Mouse (Mus musculus): ENCODE measurements around the gene Bet1l.
A peak's percentile ranks its signal among the peaks of the same experiment; 100 is the strongest.
"Not testable (repeated sequence)": the region's sequence is repeated elsewhere in the genome, so short reads cannot be mapped to it uniquely, and the experiment has no call there.

Gene Bet1l

DNA sequence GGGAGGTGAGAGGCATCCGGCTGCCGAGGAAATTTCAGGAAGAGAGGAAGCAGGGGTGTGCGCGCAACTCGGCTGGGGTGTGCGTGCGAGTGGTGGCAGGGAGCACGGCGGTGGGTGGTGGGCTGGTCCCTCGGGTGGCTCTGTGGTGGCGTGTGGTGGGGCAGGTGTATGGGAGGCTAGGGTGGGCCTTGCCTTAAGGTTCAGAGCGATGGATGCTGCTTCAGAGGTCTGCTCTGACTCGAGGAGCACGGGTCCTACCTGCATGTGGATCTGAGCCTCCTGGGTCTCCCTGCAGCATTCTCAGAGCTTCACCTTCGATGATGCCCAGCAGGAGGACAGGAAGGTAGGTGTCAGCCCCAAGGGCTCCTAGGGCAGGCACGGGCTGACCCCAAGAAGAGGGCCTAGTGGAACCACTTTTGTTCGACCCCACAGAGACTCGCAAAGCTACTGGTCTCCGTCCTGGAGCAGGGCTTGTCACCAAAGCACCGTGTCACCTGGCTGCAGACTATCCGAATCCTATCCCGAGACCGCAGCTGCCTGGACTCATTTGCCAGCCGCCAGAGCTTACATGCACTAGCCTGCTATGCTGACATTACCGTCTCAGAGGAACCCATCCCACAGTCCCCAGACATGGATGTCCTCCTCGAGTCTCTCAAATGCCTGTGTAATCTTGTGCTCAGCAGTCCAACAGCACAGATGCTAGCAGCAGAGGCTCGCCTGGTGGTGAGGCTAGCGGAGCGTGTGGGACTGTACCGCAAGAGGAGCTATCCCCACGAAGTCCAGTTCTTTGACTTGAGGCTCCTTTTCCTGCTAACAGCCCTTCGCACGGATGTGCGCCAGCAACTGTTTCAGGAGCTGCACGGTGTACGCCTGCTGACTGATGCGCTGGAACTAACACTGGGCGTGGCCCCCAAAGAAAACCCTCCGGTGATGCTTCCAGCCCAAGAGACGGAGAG is at the start of gene Bet1l:
Bet1l (minus strand) TSS at position 28 of the 956 bp plus-strand sequence.
- DNase-seq, result peak; percentile 16 to 35

DNA sequence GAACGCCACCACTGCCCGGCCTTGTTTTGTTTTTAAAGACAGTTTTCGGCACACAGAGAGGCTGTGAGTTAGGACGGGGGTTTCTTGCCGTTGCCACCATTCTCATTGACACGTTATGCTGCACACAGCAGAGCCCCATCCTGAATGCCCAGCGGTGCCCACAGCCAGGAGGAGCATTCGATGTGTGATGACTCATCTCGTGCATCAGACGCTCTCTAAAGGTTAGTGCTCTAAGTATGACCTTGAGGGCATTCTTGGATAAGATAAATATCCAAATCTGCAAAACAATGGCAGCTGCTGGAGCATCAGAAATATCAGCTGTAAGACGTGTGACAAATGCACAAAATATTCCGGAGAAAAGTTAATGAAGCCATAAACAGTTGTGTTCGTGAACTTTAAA is 49.8 kb upstream of the Bet1l start:
- DNase-seq, result no peak

DNA sequence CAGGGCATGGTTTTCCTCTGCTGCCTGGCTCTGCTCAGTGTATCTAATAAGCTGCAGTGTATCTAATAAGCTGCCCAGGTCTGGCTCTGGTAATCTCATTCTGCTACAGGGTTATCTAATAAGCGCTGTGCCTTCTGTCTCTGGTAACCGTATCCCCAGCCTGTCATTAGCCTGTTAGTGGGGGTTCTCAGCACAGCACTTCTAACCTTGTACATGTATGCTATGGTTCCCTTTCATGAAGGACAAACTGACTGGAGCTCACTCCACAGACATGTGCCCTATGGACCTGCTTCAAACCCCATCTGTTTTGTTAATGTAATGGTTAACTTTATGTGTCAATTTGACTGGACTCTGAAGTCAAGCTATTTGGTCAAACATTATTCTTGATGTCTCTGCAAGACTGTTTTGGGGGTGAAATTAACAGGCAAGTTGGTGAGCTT is 48.3 kb upstream of the Bet1l start:
- DNase-seq, result no peak

DNA sequence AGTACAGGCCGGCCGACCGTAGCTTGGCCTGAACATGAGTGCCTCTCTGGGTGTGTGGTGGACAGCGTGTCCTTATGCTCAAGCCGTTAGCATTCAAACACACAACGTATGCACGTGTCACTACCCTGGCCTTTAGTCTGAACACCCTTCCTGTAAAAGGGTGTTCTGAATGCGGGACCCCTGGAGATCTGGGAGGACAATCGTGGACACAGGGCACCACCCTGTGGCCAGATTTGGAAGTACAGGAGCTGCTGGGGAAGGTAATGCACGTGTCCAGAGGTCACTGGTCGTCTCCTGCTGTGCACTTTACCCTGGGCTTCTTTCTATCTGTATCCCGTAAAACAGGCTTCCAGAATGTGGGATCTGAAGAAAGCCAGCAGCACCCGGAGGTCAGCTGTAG is 45.8 kb upstream of the Bet1l start:
- peak; percentile 44 to 46 for DNase-seq

DNA sequence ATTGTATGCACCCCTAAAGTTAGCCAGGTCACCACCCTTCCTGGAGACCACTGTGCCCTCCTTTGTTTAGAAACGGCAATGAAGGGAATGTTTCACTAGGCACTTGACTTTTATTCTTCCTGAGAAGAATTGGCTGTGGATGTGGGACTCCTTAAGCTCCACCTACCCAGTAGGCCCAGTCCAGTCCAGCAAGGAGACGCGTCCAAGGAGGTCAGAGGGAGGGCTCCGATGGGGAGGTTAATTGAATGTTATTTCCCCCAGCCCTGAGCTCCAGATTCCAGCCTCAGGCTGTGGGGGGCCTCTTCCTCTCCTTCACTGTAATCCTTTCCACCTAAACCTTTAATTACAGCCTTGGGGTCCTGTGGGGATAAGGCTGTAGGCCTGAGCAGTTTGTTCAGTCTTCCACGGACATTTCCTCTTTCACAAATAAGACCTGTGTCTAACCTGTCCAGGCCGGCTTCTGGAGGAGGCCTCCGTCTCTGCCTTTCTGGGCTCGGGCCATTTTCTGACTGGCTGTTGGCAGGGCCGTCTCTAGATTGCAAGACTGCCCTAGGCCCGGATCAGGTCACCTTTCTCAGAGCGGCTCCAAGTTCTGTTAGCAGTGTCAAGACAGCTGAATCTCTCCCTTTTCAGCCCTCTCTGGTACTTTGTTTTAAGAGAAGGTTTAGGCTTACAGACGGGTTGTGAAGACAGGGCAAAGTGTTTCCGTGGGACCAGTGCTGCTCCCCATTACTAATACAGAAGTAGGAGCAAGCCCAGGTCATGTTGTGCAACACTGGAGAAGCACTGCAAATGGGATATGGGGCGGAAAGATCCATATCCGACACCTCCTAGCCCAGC is 44.9 kb upstream of the Bet1l start:
- DNase-seq, result no peak

DNA sequence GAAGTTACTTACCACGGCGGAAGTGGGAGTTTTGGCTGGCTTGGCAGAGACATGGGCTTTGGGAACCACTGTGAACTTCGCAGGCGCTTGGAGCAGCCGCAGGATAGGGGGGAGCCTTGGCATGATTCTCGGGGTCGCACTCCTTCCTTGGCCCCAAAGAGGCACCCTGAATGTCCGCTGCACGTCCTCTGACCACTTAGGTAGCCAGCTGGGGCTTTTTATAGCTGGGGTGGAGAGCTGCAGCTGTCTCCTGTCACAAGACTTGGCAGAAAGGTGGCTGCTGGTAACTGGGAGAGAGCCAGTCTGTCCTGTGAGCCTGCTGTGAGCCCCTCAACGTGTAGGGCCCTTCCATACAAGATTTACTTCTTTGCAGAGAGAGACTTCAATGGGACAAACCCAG is 42.8 kb upstream of the Bet1l start, which contains the start of gene Cox8b:
Cox8b (minus strand) TSS at position 227 of the 400 bp plus-strand sequence.
- DNase-seq, result no peak

DNA sequence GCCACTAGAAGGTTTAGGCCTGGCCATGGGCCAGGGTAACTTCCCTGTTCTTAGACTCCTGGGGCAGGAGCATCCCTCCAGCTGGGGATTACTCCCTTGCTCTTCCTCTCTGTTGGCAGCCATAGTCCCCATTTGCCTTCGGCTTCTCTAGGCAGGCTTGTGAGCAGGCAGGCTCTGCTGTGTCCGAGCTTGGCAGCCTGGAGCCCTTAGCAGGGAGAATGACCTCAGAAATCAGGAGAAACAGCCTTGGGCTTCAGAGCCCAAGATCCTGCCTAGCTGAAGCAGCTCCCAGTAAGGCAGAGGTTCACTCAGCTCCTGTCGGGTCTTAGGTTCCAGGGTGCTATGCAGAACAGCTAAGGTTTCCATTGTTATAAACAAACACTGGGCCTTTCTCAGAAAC is 41.7 kb upstream of the Bet1l start:
- no peak for DNase-seq

DNA sequence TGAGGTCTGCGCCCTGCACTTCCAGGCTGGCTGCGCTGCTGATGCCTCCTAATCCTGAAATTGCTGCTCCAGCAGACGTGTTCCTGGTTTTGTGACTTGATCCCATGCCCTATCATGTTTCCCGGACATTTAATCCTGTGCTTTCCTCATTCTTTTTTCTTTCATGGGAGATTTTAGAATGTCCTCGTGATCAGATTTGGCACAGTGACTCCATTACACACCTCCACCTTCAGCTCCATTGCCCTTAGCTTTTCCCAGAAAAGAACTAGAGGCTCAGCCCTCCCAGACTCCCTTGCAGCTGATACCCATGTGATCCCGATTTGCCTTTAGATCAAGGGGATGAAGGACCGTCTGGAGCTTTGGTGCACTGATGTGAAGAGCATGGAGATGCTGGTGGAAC is 40.5 kb upstream of the Bet1l start:
- DNase-seq, result no peak

DNA sequence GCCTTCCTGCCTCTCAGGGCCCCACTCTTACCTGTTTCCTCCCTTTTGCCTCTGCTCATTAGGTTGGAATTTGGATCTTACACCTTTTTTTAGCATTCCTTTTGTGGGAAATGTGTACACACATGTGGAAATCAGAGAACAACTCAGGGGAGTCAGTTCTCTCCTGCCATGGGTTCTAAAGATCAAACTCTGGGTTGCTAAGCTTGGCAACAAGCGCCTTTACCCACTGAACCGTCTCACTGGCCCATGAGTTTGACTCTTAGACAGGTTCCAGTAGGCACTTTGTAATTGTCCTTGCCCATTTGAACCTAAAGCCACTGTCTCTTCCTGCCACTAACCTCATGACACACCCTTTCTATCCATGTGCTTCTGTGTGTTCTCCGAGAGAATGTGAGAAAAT is 37.2 kb upstream of the Bet1l start:
- no peak for DNase-seq

DNA sequence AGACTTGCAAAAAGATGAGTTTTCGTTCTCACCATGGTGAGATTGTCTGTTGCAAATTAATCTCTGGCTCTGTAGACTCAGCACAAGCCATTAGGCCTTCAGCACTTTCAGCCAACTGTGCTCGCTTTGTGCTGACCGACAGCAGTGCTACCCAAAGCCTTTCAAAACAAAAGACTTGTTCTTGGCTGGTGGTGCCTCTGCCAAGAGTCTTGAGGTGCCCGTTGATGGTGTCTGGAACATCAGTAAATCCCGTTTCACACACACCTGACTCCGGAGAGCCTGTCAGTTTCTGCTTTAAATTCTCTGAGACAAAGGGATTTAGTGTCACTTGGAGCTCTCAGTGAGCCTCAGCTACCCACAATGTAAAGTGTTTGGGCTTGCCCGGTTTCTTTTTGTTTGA is 36.7 kb upstream of the Bet1l start:
- DNase-seq, result no peak

DNA sequence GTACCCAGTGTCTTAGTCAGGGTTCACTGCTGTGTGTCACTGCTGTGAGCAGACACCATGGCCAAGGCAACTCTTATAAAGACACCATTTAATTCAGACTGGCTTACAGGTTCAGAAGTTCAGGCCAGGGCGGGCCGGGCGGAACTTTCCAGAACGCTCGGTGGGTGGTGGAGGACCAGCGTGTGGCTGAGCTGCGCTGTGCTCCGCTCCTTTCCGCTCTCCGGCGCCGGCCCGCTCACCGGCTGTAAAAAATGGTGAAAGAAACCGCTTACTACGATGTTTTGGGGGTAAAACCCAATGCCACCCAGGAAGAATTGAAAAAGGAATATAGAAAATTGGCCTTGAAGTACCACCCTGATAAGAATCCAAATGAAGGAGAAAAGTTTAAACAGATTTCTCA is 33.3 kb upstream of the Bet1l start:
- not testable (repeated sequence) for DNase-seq

DNA sequence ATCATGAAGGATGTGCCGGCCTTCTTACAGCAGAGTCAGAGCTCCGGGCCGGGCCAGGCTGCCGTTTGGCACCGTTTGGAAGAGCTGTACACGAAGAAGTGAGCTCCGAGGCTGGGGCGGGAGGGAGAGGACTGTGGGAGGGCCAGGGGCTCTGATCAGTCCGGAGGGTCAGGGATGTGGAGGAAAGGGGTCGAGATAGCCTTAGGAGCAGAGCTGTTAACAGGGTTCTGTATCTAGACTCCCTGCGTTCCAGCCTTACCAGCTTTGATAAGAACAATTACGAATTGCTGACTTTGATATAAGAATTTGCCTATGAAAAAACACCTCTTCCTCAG is 25.1 kb upstream of the Bet1l start:
- DNase-seq, result no peak

DNA sequence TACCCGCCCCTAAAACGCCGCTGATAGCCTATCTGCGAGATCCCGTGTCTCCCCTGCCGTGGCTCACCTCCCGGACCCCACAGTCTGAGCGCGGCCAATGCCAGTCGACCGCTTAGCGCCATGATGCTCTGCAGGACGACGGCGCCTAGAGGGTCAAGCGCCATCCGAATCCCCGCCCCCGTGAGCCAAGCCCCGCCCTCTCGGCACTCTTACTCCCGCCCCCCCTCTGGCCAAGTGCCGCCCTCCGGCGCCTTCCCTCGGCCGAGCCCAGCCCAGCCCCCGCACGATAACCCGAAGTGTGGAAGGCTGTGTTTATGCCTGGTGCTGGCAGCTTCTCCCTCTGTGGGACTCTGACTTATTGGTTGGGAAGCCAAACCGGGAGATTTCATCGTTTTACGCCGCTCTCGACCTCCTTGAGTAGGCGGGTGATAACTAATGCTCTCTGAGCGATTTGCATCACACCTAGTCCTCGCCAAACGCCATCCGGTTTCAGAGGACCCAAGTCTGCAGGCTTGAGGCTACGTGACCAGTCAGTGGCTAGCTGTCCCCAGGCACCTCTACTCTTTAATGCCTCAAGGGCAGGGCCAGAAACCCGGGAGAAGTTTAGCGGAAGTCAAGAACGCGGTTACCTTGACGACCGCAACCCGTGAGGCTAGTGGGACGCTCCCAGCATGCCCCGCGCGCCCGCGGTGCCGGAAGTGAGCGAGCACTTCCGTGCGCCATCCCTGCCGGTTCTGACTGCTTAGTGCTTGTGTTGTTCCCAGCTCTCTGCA is 24.5 kb upstream of the Bet1l start, which contains the start of the genes Psmd13 and Sirt3:
Psmd13 (plus strand) TSS at position 273 of the 773 bp plus-strand sequence.
Sirt3 (minus strand) TSS at position 614 of the 773 bp plus-strand sequence.
- DNase-seq, result peak; percentile 85 to 89

DNA sequence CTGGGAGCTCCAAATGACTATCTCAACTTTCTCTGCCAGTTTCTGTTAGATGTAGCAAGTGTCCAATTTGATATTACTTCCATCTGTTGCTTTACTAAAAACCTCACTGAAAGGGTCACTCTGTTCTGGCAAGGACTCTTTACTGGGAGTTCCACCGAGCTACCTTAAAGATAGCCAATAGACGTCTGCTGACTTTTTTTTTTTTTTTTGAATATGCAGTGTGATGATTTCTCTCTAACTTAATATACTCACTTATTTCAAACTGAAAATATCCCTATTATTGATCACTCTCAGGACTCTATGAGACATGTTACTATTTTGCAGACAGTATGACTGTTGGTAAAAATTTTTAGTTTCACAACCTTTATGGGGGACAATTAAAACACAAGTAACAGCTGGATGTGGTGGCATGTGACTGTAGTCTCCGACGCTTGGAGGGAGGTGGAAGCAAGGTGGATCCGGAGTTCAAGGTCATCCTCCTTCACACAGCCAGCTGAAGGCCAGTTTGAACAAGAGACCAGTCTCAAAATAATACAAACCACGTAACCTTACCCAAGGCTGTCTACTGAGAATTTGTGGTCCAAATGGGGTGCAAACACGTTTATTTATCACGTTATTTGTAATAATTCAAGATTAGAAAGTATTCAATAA is 23.6 kb upstream of the Bet1l start:
- no peak for DNase-seq

DNA sequence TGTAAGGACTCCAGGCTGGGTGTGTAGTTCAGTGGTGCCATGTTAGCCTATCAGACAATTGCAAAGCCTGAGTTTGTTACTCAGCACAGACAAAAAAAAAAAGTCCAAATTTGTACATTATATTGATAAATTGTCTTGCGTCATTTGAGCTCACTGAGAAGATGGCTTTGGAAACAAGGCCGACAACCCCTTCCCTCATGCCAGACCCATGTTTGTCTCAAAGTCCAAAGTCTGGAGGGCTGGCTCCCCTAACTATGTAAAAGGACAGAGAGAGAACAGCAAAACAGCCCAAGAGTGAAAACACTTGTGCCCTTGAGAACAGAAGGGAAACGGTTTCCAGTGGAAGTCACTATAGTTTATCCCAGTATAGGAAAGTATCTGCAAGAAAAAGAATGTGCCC is 23.0 kb upstream of the Bet1l start:
- DNase-seq, result no peak

DNA sequence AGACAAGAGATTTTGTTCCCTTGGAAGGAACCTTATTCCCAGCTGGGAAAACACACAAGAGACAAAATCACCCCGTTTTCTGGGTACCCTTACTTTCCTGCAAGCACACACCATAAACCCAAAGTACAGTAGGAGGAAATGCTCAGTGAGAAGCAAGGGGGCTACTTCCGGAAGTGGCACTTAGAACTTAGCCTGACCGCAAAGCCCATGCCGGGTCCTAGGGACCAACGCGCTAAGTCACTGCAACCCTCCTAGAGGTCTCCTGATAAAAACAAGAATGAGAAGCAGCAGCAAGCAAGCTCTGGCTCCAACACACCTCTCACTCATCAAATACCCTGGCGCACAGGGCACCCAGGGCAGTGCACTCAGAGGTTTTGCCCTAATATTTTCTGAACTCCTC is 22.0 kb upstream of the Bet1l start:
- no peak for DNase-seq

DNA sequence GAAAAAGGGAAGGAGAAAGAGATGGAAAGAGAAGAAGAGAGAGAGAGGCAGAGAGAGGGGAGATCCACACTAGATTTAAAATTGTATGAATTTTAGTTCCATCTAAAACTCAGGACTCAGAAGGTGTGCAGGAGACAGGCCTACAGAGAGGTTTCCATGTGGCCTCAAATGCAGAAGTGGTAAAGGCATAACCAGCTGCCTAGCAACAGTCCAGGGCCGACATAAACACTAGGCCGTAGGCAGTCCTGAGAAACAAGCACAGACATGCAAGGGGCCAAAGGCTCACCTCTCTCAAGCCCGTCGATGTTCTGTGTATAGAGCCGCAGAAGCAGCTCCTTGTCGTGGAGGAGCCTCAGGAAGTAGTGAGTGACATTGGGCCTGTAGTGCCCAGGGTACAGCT is 20.0 kb upstream of the Bet1l start:
- no peak for DNase-seq

DNA sequence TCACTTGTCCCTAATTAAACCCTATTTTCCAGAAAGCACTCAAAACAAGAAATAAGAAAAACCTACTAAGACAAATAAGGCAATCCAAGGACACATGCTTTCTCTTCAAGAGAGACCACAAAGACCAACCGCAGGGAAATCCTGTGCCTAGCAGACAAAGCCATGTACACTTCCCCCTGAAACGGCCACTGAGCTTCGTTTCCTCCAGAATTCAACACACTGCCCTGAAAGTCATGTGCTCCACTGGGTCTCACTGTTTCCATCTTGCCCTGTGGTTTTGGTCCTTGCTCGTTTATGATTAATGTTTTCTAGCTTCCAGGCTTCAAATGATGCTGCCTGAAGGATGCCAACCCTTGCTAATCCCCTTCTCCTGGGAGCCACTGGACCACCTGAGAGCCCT is 16.8 kb upstream of the Bet1l start:
- DNase-seq, result no peak

DNA sequence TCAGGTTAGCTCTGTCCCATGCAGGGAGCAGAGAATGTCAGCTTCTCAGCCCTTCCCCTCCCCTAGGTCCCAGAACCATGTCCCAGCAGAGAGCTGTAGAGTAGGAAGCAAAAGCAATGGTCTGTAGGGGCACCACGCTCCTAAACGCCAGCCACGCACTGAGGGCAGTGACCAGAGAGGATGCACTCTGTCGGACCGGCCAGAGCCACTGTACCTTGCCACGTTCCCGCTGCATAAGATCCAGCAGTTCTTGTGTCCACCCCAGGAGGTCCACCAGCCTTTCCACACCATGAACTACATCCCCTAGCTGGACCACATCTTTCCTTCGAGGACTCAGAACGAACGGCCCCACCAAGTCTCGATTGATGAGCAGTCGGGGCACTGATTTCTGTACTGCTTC is 7.4 kb upstream of the Bet1l start:
- no peak for DNase-seq

DNA sequence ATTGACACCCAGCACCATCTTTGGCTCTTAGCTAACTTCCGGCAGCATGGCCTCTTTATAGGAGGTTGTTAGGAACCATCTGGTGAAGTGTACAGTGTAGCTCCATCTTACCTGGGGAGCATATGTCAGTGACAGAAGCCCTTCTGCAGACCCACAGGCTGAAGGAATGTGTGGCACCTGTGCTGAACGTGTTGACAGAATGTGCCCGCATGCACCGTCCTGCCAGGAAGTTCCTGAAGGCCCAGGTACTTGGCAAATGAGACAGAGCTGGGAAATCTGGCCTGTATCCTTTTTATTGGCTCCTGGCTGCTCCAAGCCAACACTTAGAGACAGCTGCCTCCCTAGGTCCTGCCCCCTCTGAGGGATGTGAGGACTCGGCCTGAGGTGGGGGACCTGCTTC is 3.4 kb upstream of the Bet1l start:
- no peak for DNase-seq

DNA sequence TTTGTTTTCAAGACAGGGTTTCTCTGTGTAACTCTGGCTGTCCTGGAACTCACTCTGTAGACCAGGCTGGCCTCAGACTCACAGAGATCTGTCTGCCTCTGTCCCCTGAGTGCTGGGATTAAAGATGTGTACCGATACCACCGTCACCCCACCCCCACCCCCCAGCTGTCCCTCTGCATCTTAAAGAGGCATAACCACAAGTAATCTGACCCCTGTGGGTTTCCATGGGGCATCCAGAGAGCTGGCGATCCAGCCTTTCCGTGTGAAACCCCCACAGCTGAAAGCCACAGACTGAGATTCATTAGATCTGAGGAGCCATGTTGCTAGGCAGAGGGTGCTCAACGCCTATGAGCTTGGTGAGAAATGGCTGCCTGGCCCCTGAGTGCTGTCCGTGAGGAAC is 2.6 kb upstream of the Bet1l start:
- DNase-seq, result no peak

DNA sequence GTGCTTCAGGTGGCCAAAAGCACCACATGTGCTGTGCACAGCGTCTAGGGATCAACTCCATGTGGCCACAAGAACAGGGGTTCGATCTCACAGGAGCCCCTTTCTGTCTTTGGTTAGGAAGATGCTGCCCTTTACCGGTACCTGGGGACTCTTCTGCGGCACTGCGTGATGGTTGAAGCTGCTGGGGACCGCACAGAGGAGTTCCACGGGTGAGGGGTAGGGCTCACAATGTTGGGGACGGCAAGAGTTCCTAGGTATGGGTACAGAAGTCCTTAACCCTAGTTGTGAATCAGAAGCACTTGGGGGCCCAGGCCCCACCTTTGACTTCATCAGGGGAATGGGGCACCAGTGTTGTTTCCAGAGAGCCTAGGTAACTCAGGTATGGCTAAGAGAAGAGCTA is 1.4 kb upstream of the Bet1l start:
- no peak for DNase-seq

Measured in thymus, adult 18-20 months (tissue).